Mouse (Mus musculus): ENCODE results near the gene Phf7. TPM values are rescaled to one million over a fixed set of nuclear protein-coding genes. Genes with fewer than 3 reads are reported as not detected.

The Phf7 gene
- polyA plus RNA-seq, 2 experiments = 3.1 to 6.0 TPM

GRCm38 (mm10) chr14:31233070-31233995 is 17.8 kb downstream of the Phf7 start:
- whole genome bisulfite sequencing (ENCODE audit: insufficient replicate concordance) = 47% methylated on average over 14 of the region's 14 CpGs
- no peak for DNase-seq (ENCODE audit: low read depth in 3 of 3, low spot score in 3 of 3)
- no peak for TF ChIP-seq EP300 (IDR thresholded peaks at IDR 0.05; ENCODE audit: low read depth)
- TF ChIP-seq CTCF (IDR thresholded peaks at IDR 0.05; ENCODE audit: low read depth) = no peak
- no peak for ATAC-seq (ENCODE audit: insufficient read depth)
- H3K4me2 ChIP-seq (ENCODE audit: low read depth) = no peak overlapping the region
- no peak overlapping the region for H3K9ac ChIP-seq (replicated peaks)
- H3K27ac ChIP-seq = no peak overlapping the region
- peaks cover 0 to 5% of the 10 kb centered on the region in 2 experiments; a peak in 1 of 4 replicates for H3K4me1 ChIP-seq (replicated peaks; ENCODE audit: control insufficient read depth in 2 of 2, insufficient read depth in 2 of 2, low read length in 1 of 2)
- H3K4me3 ChIP-seq (ENCODE audit: insufficient read depth in 1 of 2, low read depth in 2 of 2, low read length in 2 of 2) = no peak overlapping the region
- H3K27me3 ChIP-seq (ENCODE audit: control insufficient read depth, insufficient read depth, low read length) = no peaks in the 10 kb centered on the region; the same call in 1 of the 2 replicates
- H3K36me3 ChIP-seq (replicated peaks; ENCODE audit: control insufficient read depth, insufficient read depth, low read depth) = no peaks in the 10 kb centered on the region
- H3K9me3 ChIP-seq (ENCODE audit: control insufficient read depth, low read length) = no peaks in the 10 kb centered on the region

DNA sequence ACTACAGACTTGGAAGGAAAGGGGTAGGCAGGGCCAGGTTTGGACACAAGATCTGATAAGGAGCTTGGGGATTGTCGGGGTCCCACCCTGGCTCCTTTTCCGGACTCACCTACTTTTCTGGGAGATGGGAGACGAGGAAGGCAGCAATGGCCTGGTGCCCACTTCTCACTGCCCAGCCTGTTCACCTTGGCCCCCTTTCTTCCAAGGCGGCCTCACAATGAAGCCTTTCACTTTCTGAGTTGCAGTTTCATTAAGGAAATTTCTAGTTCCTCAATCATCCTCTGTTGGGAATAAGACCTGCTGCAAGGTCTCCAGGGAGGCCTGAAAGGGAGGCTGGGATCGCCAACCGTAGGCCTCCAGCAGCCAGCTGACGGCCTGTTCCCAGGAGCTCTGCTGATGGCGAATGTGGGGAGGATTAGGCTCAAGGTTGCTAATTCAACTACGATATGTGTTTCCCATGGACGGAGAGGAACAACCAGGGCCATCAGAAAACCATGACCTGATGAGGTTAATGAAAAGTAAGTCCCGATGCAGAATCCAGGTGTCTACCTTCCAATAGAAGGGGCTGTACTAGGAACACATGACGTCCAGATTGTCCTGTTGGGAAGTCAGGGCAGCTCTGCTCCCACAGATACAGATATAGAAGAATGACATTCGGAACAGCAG is 18.6 kb downstream of the Phf7 start:
- no peak overlapping the region for H3K4me3 ChIP-seq (ENCODE audit: insufficient read depth in 1 of 2, low read depth in 2 of 2, low read length in 2 of 2)
- ATAC-seq (ENCODE audit: insufficient read depth) (no peak), DNase-seq (ENCODE audit: low read depth in 3 of 3, low spot score in 3 of 3) (no peak)
- no peaks in the 10 kb centered on the region for H3K9me3 ChIP-seq (ENCODE audit: control insufficient read depth, low read length)
- H3K27me3 ChIP-seq (ENCODE audit: control insufficient read depth, insufficient read depth, low read length) = no peaks in the 10 kb centered on the region; the same call in 1 of the 2 replicates
- H3K4me2 ChIP-seq (ENCODE audit: low read depth) = no peak overlapping the region
- no peaks in the 10 kb centered on the region for H3K36me3 ChIP-seq (replicated peaks; ENCODE audit: control insufficient read depth, insufficient read depth, low read depth)
- no peak for TF ChIP-seq CTCF (IDR thresholded peaks at IDR 0.05; ENCODE audit: low read depth)
- no peak for TF ChIP-seq EP300 (IDR thresholded peaks at IDR 0.05; ENCODE audit: low read depth)
- H3K27ac ChIP-seq = no peak overlapping the region
- H3K4me1 ChIP-seq (replicated peaks; ENCODE audit: control insufficient read depth in 2 of 2, insufficient read depth in 2 of 2, low read length in 1 of 2) = peaks cover 0 to 7% of the 10 kb centered on the region in 2 experiments; a peak in 2 of 4 replicates
- no peak overlapping the region for H3K9ac ChIP-seq (replicated peaks)
- WGBS (ENCODE audit: insufficient replicate concordance) = 51% methylated on average over 13 of the region's 13 CpGs

GRCm38 (mm10) chr14:31230442-31230841 is 20.7 kb downstream of the Phf7 start:
- Histone ChIP-seq H3K4me2 (ENCODE audit: low read depth) (no peak overlapping the region), H3K9ac (replicated peaks) (no peak overlapping the region), H3K4me3 (ENCODE audit: insufficient read depth in 1 of 2, low read depth in 2 of 2, low read length in 2 of 2) (no peak overlapping the region), H3K4me1 (replicated peaks; ENCODE audit: control insufficient read depth in 2 of 2, insufficient read depth in 2 of 2, low read length in 1 of 2) (peaks cover 0 to 7% of the 10 kb centered on the region in 2 experiments; a peak in 2 of 4 replicates), H3K27me3 (ENCODE audit: control insufficient read depth, insufficient read depth, low read length) (no peaks in the 10 kb centered on the region; the same call in 1 of the 2 replicates), H3K9me3 (ENCODE audit: control insufficient read depth, low read length) (no peaks in the 10 kb centered on the region), H3K27ac (no peak overlapping the region), H3K36me3 (replicated peaks; ENCODE audit: control insufficient read depth, insufficient read depth, low read depth) (no peaks in the 10 kb centered on the region)
- 52% methylated on average over 8 of the region's 8 CpGs for WGBS (ENCODE audit: insufficient replicate concordance)
- TF ChIP-seq CTCF (IDR thresholded peaks at IDR 0.05; ENCODE audit: low read depth) = 0 out of 2 replicates have a peak, but pooled peaks have one; percentile 2
- TF ChIP-seq EP300 (IDR thresholded peaks at IDR 0.05; ENCODE audit: low read depth) = no peak
- DNase-seq (ENCODE audit: low read depth in 3 of 3, low spot score in 3 of 3) (no peak), ATAC-seq (ENCODE audit: insufficient read depth) (no peak)

DNA sequence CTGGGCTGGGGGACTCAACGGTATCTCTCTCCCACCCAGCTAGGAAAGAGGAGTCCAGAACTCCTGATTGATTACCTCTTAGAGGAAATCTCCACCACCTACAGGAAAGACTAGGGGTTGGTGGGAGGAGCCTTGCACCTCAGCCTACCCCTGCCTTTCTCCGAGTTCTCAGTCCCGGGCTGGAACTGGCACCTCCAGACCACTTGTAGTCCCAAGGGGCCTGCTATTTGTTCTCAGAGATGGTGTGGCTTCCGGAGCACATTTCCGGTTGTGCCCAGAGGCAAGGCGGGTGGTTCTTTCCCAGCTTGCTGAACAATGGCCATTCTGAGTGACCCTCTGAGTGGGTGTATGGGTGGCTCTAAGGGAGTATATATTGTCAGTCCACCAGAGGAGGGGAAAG is 22.9 kb downstream of the Phf7 start:
- no peaks in the 10 kb centered on the region; the same call in 1 of the 2 replicates for H3K27me3 ChIP-seq (ENCODE audit: control insufficient read depth, insufficient read depth, low read length)
- no peak overlapping the region for H3K9ac ChIP-seq (replicated peaks)
- H3K36me3 ChIP-seq (replicated peaks; ENCODE audit: control insufficient read depth, insufficient read depth, low read depth) = no peaks in the 10 kb centered on the region
- no peaks in the 10 kb centered on the region for H3K9me3 ChIP-seq (ENCODE audit: control insufficient read depth, low read length)
- TF ChIP-seq CTCF (IDR thresholded peaks at IDR 0.05; ENCODE audit: low read depth) (no peak), EP300 (IDR thresholded peaks at IDR 0.05; ENCODE audit: low read depth) (no peak)
- H3K4me1 ChIP-seq (replicated peaks; ENCODE audit: control insufficient read depth in 2 of 2, insufficient read depth in 2 of 2, low read length in 1 of 2) = peaks cover 0 to 3% of the 10 kb centered on the region in 2 experiments; a peak in 2 of 4 replicates
- H3K27ac ChIP-seq = no peak overlapping the region
- DNase-seq (ENCODE audit: low read depth in 3 of 3, low spot score in 3 of 3) (no peak), ATAC-seq (ENCODE audit: insufficient read depth) (no peak)
- no peak overlapping the region for H3K4me2 ChIP-seq (ENCODE audit: low read depth)
- no peak overlapping the region for H3K4me3 ChIP-seq (ENCODE audit: insufficient read depth in 1 of 2, low read depth in 2 of 2, low read length in 2 of 2)
- WGBS (ENCODE audit: insufficient replicate concordance) = 33% methylated on average over 6 of the region's 6 CpGs

- no peak overlapping the region for H3K9ac ChIP-seq (replicated peaks)
- no peak overlapping the region for H3K4me2 ChIP-seq (ENCODE audit: low read depth)
- TF ChIP-seq CTCF (IDR thresholded peaks at IDR 0.05; ENCODE audit: low read depth) (no peak), EP300 (IDR thresholded peaks at IDR 0.05; ENCODE audit: low read depth) (no peak)
- H3K9me3 ChIP-seq (ENCODE audit: control insufficient read depth, low read length) = no peaks in the 10 kb centered on the region
- no peak overlapping the region for H3K4me3 ChIP-seq (ENCODE audit: insufficient read depth in 1 of 2, low read depth in 2 of 2, low read length in 2 of 2)
- 68% methylated on average over 4 of the region's 4 CpGs for WGBS (ENCODE audit: insufficient replicate concordance)
- H3K4me1 ChIP-seq (replicated peaks; ENCODE audit: control insufficient read depth in 2 of 2, insufficient read depth in 2 of 2, low read length in 1 of 2) = peaks cover 0 to 2% of the 10 kb centered on the region in 2 experiments; a peak in 1 of 4 replicates
- no peak overlapping the region for H3K27ac ChIP-seq
- DNase-seq (ENCODE audit: low read depth in 3 of 3, low spot score in 3 of 3) = no peak
- no peaks in the 10 kb centered on the region; the same call in 1 of the 2 replicates for H3K27me3 ChIP-seq (ENCODE audit: control insufficient read depth, insufficient read depth, low read length)
- no peak for ATAC-seq (ENCODE audit: insufficient read depth)
- H3K36me3 ChIP-seq (replicated peaks; ENCODE audit: control insufficient read depth, insufficient read depth, low read depth) = no peaks in the 10 kb centered on the region
These were observed 24.1 kb downstream of the Phf7 start for GRCm38 (mm10) chr14:31226978-31227377.

All from liver, embryonic 14.5 days (tissue).